Mouse (Mus musculus) c-Kit-negative CD71-positive TER-119-positive erythroid progenitor cells, embryonic 14.5 days (primary cell): ENCODE measurements around the gene Pde8a.
"Not testable (repeated sequence)": the region's sequence is repeated elsewhere in the genome, so short reads cannot be mapped to it uniquely, and the experiment has no call there.

Experiments used
- DNase-seq: peaks from one replicate; pipeline ENCODE4 v3.0.0-alpha.2; 2013; ENCODE audit warnings: low read depth, low spot score

Pde8a gene

DNA sequence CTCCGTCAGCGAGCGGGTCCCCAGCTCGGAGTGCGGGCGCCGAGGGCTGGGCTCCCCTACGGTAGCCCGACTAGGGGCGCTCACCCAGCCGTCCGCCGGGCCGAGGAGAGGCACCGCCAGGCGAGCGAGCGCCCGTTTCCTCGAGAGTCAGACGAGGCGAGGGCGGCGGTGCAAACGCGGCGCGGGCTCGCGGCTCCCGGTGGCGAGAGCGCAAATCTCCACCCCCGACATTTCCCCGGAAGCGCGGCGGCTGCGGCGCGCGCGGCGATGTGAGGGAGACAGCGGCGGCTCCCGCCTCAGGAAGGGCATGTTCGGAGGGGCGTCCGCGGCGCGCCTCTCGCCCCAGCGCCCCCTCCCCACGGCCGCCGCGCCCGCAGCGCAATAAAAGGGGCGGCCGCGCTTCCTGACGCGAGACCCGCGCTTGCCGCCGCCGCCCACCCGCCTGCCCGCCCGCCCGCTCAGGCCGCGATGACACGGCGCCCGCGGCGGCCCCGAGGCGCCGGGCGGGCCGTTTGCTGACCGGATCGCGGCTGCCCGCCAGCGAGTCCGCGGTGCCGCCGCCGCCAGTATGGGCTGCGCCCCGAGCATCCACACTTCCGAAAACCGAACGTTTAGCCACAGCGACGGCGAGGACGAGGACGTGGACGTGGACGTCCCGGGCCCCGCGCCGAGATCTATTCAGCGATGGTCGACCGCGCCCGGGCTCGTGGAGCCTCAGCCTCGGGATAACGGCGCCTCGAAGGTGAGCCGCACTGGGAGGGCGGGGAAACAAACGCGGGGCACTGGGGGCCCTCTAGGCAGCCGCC lies at the start of gene Pde8a:
Gene Pde8a (plus strand): TSS at position 250 of the 806 bp plus-strand sequence.
- DNase-seq = no peak

DNA sequence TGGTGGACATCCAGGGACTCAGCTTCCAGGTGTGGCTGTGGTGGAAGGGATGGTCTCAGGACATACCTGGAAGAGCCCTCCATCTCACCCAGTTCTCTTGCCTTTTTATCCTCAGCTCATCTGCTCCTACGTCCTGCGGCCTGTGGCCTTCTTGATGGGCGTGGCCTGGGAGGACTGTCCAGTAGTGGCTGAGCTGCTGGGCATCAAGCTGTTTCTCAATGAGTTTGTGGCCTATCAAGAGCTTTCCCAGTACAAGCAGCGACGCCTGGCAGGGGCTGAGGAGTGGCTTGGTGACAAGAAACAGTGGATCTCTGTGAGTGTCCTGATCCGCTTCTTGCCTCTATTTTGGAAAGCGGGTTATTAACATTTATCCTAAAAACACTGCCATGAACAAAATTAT lies 49.0 kb upstream of the Pde8a start:
- DNase-seq = no peak

DNA sequence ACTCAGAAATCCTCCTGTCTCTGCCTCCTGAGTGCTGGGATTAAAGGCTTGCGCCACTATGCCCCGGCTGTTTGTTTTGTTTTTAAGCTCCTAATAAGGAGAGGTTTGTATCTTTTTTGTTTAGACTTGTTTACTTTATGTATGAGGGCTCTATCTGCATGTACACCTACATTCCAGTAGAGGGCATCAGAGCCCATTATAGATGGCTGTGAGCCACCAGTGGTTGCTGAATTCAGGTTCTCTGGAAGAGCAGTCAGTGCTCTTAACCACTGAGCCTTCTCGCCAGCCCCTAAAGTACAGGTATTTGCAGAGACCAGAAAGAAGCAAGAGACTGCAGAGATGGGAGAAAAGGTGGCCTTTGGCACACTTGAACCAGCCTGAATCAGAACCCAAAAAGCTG lies 46.3 kb upstream of the Pde8a start:
- DNase-seq = no peak

DNA sequence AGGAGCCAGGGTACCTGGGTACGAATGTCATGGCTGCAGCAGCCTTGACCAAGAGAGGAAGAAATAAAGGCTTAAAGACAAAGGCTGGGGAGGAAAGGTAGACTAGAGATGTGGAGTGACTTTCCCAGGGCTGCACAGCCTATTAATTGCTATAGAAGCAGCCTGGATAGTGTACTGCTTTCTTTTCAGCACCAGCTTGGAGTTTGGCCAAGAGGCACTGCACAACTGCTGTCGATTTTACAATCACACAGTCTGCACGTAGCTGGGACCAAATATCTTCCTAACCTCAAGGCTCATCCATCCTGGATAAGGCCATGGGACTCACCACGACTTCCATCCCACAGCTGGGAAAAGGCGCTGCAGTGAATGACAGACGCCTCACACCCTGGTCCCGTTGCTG lies 44.0 kb upstream of the Pde8a start:
- DNase-seq = no peak

DNA sequence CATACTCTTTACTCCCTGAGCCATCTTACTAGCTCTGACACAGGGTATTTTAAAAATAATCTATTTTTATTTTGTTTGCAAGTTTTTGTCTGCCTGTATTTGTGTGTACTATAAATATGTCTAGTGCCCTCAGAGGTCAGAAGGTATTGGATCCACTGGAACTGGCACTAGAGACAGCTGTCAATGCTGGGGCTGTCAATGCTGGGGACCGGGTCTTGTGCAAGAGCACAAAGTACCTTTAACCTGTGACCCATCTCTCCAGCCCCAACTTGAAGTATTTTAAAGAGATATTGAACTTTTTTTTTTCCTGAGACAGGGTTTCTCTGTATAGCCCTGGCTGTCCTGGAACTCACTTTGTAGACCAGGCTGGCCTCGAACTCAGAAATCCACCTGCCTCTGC lies 39.5 kb upstream of the Pde8a start:
- DNase-seq = no peak

DNA sequence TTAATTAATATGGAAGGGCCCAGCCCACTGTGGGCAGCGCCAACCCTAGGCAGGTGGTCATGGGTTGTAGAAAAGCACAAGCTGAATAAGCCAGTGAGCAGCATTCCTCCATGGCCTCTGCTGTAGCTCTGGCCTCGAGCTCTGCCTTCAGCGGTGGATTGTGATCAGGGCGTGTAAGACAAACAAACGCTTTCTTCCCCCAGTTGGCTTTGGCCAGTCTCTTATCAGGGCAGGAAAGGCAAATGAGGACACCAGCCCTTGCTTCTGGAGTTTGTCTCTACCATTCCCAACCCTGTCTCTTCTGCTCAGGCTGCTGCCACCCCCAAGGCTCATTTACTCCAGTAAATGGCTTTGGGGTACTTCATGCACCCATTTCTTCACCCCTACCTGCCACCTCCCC lies 38.7 kb upstream of the Pde8a start:
- no peak for DNase-seq

DNA sequence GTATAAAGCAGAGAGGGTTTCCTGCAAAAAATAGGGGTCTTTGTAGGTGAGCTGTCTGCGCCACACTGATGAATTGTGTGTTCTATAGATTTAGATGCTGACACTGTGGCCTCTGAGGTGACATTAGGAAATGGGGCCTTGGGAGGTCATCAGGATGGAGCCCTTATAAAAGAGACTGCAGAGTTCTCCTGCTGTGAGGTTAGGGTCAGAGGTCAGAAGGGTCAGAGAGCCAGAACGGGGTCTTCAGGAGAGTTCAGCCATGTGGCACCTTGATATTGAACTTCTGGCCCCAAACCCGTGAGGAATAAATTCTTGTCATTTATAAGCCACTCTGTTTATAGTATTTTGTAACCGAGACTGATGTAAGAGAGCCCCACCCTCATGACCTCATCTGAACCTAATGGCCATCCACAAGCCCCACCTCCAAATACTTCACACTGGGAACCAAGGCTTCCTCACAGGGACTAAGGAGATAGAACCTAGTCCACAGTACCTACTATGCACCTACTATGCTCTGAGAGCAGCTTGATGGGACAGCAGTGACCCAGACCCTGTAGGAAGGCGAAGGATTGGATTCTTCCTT lies 37.1 kb upstream of the Pde8a start:
- no peak for DNase-seq

DNA sequence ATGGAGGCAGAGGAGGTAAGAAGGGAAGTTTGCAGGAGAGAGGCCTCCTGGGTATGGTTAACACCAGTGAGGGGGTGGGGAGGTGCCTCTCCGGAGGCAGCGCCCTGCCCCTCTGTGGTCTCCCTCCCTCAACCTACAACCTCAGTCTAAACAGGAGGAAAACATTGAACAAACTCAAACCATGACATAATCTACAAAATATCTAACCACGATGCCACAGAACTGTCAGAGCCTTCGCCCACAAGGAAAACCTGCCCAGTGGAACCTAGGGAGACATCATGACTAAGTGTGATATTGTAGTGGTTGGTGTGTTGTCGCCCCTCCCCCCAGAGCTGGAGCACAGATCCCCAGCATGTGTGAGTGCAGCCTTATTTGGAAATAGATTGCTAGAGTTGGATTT lies 33.9 kb upstream of the Pde8a start:
- DNase-seq = no peak

DNA sequence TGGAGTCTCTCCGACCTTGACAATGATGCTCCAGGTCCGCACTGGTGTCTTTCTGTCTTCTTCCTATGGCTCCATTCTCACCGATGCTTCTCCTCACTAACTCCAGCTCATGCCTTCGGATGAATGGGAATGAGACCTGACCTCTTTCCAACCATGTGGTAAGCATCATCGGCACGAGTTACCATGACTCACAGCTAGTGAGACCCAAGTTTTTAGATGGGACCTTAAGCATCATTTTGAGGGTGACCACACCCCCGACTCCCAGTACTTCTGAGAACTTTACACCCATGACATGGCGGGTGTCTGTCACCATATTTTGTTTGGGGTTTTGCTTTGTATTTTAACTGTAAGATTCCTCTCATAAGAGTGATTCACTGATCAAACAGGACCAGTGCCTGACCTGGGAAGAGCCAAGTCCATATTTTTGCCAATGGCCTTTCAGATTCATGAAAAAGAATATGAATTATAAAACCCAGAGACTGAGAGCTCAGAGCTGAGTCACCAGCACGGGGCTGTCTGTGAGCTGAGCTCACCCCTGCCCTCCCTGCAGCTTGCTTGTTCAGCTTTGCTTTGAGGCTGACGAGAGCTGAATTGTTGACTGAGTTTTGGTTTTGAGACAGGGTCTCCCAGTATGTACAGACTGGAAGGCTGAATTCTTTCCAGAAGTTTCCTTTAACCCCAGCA lies 30.8 kb upstream of the Pde8a start:
- DNase-seq = no peak

DNA sequence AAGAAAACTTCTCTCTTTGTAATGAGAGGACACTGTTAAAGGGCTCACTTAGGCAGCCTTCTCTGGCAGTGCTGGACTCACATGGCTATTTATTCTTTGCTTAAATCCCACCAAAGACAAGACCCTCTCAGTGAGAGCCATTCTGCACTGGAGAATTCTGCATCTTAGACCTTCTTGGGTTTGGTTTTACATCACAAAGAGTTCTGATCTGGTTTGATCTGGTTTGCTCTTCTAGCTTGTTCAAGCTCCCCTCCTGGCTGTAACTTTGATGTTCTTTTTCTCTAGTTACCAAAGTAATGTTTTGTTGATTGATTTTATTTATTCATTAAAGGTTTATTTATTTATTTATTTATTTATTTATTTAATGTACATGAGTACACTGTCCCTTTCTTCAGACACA lies 30.2 kb upstream of the Pde8a start:
- no peak for DNase-seq

DNA sequence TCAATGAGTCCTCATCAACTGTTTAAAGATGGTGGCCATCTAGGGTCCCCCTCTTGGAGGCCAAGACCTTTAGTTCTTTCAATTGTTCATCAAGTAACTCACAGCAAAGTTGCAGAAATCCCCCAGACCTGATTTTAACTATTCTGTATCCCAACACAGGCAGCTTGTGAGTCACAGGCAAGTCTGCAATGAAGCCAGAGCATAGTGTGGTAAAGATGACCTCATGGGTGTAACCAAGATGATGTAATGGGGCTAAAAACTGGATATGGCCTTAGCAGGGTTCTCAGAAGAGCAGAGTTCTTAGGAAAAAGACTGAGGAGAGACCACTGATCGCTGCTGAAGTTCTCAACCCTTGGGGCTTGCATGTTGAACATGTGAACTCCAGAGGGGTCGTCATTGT lies 29.3 kb upstream of the Pde8a start:
- DNase-seq = no peak

DNA sequence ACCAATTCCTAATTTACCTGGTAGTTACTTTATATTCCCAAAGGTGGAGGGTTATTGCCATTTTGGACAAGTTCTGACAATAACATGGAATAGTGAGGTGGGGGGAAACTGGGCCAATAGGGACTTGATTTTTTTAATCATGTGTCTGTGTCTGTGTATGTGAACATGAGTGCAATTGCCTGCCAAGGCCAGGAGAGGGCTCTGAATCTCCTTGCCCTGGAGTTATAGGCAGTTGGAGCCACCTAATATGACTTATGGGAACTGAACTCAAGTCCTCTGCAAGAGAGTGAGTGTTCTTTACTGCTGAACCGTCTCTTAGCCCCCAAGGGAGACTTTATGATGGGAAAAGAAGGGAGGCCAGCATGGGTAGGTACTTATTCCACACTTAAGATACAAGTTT lies 28.7 kb upstream of the Pde8a start:
- no peak for DNase-seq

DNA sequence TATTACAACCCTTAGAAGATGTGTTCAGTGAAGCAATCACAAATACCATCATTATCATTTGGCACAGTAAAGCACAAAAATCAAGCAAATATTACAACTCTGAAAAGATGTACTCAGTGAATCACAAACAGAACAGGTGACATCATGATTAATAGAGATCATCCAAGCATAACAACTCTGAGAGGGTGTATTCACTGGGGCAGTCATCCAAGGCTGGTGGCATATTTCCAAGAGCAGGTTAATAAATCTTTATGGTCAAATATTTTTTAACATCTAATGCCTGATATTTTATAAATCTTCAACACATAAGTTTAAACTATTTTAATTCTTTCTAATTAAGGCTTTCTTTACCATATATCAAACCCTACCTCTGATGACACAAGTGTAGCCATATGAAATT lies 27.4 kb upstream of the Pde8a start:
- DNase-seq = not testable (repeated sequence)

DNA sequence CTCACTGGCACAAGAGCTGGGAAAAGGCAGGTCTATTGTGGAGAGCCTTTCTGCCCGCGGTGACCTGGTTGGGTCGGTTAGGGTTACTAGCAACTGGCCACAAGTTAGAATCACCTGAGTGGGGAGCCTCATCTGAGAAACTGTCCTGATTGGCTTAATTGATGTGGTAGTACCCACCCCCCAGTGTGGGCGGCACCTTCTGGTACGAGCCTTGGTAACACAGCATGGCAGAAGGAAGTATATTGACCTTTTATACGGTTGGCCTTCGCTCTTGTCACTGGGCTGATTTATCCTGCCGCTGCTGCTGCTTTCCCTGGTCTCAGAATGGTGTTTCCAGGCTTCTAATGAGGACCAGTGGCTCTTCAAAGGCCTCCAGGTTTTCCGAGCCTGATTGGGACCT lies 24.2 kb upstream of the Pde8a start:
- DNase-seq = no peak

DNA sequence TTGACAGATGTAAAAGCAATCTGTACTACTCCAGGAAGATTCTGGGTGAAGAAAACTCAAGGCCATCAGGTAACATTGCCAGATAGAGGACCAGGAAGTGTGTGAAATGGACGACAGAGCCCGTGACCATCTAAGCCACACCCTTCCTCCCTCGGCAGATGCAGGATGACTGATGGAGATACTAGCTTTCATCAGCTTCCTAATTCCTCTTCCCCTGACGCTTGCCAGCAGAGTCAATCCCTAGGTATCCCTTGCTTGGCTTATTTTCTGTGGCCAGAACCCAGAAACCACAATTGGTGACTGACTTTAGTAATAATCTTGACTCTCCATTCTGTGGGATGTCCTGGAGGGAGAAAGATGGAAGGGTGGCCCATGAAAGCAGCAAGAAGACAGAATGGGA lies 17.9 kb upstream of the Pde8a start:
- no peak for DNase-seq

DNA sequence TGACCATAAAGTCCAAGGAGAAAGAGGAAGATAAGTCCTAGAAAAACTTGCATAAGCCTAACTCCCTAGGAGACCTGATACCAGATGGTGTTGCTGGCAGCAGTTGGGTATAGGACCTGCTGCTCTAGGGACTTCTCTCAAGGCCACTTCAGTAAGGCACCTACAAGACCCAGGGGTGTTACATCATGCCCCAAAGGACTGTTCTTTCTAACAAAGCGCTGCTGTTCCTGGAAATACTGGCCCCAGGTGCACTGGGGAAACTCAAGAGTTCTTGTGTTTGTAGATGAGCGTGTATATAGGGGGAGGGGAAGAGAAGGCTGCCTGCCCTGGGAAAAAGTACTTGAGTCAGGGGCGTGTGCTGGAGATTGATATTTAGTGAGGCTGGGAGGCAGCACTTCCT lies 16.6 kb upstream of the Pde8a start:
- DNase-seq = no peak

DNA sequence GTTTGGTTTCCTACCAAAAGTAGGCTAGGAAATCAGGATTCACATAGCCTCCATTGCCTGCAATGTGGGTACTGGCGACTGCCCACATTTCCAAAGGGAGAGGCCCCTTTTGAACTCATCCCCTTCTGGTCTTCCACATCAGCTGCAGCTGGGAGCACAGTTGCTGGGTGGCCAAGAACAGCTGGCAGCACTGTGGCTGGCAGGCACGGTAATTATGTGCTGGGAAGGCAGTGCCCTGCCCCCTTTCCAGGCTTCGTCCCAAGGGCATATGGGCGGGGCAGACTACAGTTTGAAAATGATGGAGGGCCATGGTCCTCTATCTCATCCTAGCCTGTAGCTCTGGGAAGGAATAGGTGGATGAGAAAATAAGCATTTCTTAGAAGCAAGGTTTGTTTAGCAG lies 14.9 kb upstream of the Pde8a start:
- DNase-seq = no peak

DNA sequence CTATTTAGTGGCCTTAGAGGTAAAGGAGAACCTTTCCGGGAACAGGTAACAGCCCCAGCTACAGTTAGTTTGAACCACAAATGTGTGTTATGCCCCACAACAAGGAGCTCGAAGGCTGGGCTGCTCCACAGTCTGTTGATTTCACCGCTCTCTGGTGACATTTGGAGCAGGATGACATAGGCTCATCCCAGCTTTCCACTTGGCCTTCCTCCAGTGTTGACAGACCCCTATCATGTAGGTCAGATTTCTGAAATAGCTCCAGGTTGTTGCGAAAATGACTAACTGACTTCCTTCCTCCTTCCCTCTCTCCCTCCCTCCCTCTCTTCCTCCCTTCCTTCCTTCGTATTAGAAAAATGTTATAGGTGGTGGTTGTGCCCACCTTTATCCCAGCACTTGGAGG lies 14.3 kb upstream of the Pde8a start:
- no peak for DNase-seq

DNA sequence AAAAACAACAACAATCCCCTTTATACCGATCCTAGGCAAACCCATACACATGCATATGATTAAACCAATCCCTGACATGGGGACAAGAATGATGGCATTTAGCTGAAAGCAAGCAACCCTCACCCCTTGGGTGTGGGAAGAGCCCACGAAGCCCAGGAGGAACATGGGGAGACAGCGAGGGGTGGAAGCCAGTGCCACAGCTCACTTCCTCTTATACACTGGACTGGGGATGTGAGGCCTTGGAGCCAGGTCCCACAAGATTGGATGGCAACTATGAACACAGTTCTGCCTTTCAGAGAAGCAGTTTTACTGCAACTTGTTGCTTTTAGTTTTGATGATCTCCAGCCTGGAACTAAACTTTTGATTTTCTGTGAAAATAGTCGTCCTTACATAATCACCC lies 13.6 kb upstream of the Pde8a start:
- DNase-seq = no peak

DNA sequence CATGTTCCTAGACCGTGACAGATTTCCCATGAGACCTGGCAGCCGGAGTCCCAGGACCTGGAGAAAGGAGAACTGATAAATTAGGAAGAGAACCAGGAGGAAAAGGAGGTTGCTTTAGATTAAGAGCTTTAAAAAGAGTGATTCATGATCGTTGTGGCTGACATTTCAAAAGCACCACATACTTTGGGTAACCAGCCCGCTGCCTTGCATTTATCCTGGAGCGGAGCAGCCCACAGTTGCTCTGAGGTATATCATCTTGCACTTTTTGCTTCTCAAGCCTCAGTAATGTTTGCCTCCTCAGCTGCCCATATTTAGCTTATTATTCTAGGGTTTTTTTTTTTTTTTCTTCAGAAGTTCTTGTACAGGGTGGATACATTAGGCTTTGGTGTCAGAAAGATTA lies 11.0 kb upstream of the Pde8a start:
- no peak for DNase-seq

DNA sequence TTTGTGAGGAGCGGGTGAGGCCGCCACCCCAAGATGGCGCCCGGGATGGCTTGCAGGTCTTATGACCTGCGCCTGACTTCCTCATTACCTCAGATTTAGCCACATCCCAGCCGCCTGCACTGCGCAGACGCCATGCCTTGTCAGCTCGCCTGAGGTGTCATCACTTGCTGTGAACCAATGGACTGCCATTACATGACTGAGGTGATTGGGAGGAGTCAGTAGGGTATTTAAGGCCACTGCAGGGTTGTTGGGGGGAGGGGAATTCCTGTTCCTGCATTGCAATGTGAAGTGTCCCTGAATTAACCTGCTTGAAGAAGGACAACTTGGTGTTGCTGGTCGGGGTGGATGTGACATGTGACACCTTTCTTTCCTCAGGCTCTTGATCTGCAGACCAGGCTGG lies 9.8 kb upstream of the Pde8a start:
- not testable (repeated sequence) for DNase-seq

DNA sequence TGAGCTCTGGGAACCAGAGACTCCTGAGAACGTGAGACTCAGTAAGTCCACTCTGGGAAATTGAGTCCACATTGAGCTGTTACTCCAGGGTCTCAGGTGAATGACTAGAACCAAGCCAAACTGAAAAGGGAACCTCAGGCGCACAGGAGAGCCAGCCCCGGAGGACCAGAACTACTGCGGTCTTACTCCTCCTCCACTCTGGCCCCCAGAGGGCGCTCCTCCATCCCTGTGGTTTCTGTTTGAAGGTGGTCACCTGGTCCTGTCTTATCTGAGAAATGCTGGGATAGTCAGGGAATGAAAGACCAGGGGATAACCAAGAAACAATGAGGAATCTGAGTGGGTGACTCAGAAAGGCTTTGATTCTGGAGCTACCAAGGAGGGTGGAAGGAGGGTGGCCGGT lies 4.5 kb upstream of the Pde8a start:
- no peak for DNase-seq
